Mouse (Mus musculus): ENCODE measurements around the gene Gm20479.

DNA sequence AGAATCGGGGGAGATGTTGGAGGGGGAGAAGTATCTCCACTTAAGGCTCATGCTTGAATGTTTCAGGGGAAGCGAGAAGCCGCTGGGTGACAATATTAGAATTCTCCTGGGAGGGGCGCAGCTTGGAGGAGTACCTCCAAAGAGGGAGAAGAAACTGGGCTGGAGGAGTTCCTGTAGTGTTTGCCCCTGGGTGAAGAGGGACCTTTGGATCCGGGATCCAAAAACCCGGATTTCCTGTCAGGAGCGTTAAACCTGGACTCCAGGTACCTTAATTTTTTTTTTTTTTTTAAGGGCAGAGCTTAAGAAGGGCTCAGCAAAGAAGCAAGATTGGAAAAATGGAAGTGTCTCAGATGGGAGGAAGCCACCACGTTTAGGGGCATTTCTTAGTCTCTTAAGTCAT is 25.4 kb downstream of the Gm20479 start:
- TF ChIP-seq CTCF (IDR thresholded peaks at IDR 0.05; ENCODE audit: insufficient read depth, low read length), result no peak
- no peak for TF ChIP-seq POLR2A (IDR thresholded peaks at IDR 0.05; ENCODE audit: borderline replicate concordance, extremely low read depth, low read depth, low read length)
